Mouse (Mus musculus): Measurements from ENCODE around the gene Fam13c.

Fam13c gene

DNA sequence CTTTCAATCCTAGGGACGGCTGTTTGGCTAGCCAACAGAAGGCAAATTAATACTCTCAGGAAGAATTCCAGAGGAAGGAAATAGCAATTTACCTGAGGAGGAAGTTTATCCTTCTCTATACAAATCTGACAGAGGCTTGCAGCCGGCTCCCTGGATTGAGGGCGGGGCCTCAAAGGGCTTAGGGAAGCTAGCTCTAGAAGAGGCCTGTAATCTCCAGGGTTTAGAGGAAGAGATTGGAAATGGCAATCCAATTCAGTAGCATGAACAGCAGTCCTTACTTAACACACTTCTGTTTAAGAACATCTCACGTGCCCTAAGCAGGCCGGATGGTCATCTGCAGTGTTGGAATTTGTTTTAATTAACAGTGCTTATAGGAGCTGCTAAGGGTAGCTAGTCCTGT, 81.1 kb downstream of the Fam13c start:
- DNase-seq: peak in 1 of 2 experiments; percentile 6

DNA sequence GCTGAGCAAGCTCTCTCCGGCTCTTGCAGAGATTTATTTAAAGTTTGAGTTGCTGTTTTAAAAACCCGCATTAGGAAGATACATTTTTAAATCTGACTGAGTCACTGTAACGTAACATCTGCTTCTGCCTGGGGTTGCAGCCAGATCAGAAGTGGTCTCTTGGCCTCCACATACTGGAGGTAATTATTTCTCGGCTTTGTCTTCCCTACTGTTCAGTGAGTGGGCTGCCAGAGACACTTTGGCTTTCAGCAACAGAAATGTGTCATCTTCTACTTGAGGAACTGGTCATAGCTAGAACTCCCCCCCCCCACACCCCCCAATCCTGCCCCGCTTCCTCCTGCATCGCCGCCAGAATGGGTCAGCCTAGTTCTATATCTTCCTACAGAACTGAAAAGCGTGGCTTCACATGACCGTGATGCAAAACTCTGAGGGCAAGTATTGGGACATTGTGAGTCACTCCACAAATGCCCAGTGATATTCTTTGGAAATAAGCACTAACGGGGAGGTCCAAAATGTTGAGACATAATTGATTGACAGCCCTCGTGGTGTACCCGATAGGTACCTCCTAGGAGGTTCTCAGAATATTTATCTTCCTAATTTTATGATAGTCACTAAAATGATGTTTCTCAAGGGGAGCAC, 90.0 kb downstream of the Fam13c start:
- DNase-seq: peak in 1 of 2 experiments; percentile 15

DNA sequence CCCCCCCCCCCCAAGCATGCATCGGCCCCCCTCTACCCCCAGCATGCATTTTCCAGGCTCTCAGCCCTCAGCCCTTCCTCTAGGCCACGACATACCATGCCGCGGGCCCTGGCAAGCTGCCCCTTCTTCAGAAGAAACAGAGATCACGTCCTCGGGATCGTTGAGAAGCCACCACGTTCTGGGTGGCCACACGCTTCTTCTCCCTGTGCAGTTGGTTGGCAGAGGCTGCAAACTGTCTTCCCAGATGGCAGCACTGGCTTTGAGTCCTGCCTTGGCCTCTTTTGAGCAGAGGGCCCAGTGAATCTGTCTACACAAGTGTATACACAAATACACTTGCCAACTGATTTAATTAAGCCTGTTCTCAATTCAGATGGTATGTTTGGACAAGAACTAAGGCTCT, 92.0 kb downstream of the Fam13c start:
- DNase-seq: peak; percentile 70 to 79

DNA sequence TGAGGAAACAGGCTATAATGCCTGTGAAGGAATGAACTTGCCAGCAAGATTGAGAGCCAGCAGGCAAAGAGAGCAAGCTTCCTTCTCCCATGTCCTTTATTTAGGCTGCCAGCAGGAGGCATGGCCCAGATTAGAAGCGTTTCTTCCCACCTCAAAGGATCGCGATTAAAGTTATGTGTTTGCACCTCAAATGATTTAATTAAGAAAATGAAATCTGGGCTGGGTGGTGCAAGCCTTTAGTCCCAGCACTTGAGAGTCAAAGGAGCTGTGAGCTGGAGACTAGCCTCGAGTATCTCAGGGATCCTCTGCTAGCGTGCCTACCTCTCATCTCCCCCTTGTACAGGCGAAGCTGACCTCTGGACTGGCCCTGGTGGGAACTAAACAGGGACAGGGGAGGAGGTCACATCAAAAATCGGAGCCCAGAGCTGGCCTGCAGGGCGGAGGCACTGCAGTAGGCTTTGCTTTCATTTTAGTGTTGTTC, 93.1 kb downstream of the Fam13c start:
- peak; percentile 49 to 60 for DNase-seq

DNA sequence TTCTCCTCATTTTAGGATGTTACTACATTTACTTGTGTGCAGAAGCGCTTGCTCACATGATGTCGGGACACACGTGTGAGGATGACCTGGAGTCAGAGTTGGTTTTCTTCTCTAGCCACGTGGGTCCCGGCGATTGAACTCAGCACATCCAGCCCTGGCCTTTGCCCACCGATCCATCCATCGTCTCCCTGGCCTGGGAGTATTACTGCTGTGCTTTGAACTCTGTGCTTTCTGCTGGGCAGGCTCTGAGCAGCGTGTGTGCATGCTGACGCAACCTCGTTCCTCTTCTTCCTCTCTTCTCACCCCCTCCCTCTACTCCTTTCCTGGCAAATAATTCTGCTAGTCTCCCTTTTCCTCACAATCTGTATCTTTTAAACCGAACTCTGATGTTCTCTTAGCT, 93.7 kb downstream of the Fam13c start:
- DNase-seq: no peak

DNA sequence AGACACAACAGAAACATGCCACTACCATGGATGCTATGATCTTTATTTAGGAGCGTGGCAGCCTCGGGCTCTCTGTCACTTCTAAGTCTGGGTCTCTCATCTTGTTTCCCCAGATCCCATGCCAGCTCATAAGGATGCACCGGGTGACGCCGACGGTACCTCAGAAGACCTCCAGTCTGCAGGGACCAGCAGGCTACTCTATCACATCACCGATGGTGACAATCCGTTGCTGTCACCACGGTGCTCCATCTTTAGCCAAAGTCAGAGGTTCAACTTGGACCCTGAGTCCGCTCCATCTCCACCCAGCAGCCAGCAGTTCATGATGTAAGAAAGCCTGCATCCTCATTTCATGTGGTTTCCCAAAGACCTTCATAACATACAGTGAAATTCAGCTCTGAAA, 94.3 kb downstream of the Fam13c start:
- peak in 1 of 2 experiments; percentile 6 for DNase-seq

DNA sequence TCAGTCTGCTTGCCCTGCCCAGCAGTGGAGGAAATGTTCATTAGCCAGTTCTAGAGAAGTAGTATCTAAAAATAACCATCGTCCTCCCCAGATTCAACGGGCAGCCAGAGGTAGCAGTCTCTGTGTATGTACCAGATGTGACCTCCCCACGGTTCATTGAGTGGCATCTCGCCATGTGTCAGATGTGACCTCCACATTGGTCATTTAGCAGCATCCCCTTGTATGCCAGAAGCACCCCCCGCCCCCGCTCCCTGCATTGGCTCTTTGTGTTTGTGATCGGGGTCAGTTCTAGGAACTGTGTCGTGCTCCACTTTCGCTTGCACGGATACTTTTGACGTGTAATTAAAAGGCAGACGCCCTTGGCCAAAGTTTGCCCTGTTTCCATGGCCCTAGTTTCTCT, 95.1 kb downstream of the Fam13c start:
- DNase-seq: peak in 1 of 2 experiments; percentile 15

DNA sequence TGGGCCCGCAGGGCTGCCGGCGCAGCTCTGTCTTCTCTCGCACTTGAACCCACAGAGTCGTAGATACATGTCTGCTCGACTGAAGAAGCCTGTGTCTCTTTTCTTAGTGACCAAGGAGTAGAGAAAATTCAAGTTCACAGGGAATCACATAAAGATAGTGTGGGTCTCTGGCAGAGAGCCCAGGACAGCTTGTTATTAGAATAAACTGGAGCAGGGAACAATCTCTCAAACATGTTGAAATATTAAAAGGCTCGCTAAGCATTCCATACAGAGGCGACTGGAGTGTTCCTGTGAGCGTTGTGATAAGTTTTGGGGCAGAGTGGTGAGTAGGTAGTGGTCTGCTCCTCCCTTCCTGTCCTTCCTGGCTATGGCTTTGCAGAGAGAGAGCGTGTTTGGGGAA, 97.4 kb downstream of the Fam13c start:
- no peak for DNase-seq

DNA sequence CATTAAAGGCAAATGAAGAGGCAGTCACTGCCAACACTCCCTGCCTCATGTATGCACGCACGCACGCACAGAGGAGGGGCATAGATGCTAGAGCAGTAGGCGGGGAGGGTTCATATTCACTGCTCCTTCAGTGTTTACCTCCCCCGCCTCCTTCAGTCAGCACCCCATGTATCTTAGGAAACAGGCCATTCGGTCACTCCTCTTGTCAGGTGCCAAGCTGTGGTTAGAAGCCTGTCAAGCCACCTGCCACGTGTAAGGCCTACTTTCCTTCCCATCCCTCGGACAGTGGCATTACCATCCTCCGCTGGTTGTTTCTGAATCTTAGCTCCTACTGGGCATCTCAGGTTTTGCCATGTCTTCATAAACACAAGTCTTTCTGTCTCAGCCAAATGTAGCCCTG, 99.0 kb downstream of the Fam13c start:
- DNase-seq: no peak

DNA sequence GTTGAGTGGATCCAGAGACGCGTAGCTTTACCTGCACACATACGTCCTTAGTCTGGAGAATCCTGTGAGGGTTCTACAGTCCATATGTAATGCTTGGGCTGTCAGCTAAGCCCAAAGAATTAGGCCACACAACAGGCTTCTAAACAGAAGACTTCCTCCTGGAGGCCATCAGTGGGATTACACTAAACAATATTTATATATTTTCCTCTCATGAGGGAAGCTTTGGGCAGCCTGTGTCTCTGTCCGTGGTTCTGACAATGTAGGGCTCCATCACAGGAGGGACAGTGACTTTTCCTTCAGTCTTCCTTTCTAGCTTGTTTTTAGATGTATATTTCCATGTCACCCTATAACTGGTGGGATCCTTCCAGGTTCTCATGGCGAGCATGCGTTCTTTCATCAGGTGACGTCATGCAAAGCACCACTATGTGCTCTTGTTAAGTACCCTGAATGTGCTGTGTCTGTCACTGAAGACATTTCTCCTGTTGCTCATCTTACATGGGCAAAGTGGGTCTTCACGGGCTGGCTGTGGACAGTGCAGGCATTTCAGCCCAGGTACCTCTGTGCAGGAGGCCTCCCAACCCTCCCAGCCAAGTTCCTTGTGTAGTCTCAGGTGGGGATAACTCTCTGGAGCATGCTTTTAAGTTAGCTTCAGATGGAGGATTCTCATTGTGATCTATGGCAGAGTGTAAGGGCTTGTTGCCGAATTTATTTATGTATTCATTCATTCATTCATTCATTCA, 100.3 kb downstream of the Fam13c start:
- no peak for DNase-seq

DNA sequence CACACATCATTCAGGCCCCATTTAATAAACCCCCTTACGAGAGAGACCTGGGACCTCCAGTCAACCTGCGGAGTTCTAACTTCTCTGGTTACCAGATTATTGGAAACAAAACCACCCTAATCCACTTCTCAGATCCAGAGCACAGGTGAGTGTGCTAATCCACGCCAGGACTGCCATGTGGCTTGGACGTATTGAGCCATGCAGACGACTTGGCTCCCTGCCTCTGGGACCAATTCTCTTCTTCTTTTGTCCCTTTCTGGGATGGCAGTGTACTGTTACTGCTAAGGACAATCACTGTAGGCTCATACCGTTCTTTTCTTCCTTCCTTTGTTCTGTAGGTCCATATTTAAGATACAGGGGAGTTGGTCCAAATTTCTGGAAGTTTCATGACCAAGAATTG, 102.6 kb downstream of the Fam13c start:
- peak; percentile 36 to 68 for DNase-seq

DNA sequence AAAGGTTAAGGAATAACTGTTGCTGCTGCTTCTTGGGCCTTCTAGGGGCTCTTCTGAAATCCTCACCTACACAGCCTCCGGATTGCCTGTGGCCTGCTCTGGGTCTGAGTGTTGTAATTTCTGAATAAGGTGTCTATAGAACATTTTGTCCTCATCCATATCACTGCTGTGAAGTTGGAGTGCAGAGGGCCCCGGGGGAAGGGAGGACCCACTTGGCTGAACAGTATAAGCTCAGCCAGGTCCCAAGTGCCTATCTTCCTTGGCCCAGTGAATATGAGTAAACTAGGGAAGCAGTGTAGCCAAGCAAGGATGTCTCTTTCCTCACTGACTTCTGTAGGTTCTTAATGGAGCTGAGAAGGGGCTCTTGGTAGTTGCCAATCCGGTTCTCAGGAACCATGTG, 112.2 kb downstream of the Fam13c start:
- DNase-seq: no peak

DNA sequence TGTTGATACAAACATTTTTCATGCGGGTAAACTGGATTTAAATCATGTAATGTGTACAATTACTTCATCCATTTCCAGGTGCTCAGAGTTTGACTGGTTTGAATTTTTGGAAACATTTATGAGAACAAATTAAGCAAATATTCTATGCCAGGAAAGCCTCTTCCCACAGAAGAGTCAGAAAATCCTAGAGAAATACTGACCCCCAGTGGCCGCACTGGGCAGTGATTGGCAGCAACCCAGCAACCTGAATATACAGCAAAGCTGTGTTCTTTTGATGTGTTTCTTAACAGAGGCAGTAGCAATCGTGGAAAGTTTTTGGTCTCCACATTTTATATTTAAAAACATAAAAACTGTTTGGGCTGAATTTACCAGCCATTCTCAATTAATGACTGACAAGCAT, 123.4 kb downstream of the Fam13c start:
- DNase-seq: peak; percentile 81 to 88

DNA sequence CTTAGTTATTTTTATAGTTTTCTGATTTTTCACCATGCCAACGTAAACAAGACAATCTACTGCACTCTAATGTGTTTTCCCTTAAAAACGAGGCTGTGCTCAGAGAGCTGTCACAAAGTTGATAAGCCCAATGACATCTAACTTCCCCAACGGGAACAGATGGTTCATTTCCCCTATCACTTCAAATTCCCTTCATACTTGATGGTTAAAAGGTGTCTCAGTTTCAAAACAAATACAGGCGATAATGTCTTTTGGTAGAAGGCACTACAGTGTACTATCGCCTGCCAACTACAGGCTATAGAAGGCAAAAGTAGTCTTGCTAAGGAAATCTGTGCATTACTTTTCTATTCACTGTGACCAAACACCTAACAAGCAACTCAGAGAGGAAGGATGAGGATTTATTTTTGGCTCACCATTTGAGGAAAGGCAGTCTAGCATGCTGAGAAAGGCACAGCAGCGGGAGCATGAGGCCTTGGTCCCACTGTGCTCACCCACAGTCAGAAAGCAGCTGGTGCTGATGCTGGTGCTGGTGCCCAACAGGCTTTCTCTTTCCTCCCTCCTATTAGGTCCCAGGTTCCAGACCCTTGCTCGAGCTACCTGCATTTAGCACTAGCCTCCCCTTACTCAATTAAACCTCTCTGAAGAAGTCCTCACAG, 141.4 kb downstream of the Fam13c start:
- DNase-seq: peak; percentile 31 to 35

DNA sequence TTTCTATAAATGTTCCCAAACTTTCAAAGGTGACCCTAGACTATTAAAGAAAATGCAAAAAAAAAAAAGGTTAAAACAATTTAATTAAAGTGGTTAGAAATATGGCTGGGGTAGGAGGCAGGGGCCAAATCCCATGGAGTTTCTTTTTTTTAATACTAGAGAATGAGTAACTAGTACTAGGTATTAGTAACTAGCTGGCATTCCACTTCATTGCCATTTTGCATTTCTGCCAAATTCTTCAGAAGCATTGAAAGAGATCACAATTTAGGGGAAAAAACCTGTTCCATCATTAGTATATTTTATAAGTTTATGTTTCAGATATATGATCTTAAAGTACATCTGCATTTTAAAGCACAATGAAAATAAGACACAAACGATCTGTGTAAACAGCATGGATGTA, 143.9 kb downstream of the Fam13c start:
- DNase-seq: no peak

DNA sequence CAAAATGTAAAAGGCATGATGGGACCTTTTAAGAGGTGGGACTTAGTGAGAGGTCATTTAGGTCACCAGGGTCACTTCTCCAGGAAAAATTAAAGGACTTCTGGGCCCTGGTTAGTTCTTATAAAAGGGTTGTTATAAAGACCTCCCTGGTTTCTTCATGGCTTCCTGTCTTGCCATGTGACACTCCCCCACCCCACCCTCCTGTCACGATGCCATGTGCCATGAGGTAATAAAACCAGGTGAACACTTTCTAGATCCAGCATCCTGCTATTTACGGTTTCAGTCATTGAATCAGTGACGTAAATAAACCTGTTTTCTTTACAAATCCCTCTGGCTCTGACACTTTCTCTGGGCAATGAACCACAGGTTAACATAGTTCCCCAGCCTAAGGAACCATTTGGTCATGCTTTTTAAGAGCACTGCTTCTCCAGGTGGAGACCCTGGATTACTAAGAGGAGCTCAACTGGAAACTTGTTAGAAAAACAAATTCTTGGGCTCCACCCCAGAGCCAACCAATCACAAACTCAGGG, 146.7 kb downstream of the Fam13c start:
- DNase-seq: no peak

DNA sequence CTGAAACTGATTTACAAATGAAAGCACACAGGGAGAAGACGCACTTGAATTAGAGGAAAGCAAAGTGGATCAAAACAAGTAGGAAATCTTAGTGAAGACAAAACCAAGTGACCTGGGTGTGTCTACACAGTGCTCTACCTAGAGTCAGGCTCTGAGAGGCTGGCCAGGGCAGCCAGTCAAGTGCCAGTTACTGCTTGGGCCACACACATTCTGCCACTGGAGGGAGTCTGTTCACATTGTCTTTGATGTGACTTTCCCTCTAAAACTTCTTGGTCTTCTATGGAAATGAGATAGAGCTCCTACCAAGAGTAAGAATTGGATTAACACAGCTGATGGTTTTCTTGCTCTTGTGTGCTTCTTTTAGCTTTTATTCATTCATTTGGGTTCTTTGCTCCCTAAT, 153.7 kb downstream of the Fam13c start:
- DNase-seq: peak; percentile 34 to 61

DNA sequence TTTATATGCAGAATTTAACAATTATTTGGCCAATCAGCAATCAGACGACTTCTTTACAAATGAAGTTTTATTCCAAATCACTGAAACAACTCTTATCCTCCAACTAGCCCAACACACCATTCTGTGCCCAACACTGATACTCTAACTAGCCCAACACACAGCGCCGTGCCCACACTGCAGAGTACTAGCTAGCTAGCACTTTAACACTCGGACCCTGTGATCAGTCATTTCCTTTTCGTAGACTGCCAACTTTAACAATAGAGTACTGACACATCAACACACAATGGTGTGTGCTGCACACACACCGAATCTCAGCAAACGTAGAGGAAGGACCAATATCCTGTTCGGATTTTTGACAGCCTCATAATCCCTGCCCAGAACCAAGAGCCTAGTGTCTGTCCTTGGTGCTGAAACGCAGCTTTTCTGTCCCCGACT, 157.8 kb downstream of the Fam13c start:
- peak in 1 of 2 experiments; percentile 51 for DNase-seq

DNA sequence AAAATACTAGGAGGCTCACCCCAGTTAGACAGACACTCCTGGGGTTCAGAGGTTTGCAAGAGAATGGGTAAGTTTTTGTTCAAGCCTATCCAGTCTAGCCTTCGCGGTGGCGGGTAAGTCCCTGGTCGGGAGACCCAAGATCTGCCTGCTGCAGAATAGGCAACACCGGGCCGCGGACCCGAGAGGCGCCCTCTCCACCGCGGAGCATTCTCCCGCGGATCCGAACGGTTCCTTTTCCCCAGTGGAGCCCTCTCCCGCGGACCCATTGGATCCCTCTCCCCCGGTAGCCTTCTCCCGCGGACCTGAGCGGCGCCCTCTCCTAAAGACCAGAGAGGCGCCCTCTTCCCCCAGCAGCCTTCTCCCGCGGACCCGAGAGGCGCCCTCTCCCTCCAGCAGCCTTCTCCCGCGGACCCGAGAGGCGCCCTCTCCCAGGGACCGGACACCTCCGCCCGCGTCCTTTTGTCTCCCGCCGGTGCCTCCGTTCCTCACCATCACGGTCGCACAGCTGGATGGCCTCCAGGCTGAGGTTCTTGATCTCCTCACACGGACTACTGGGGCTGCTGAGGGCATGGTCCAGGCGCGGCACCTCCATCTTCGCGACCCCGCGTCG, 158.3 kb downstream of the Fam13c start:
- peak in 1 of 2 experiments; percentile 77 for DNase-seq

DNA sequence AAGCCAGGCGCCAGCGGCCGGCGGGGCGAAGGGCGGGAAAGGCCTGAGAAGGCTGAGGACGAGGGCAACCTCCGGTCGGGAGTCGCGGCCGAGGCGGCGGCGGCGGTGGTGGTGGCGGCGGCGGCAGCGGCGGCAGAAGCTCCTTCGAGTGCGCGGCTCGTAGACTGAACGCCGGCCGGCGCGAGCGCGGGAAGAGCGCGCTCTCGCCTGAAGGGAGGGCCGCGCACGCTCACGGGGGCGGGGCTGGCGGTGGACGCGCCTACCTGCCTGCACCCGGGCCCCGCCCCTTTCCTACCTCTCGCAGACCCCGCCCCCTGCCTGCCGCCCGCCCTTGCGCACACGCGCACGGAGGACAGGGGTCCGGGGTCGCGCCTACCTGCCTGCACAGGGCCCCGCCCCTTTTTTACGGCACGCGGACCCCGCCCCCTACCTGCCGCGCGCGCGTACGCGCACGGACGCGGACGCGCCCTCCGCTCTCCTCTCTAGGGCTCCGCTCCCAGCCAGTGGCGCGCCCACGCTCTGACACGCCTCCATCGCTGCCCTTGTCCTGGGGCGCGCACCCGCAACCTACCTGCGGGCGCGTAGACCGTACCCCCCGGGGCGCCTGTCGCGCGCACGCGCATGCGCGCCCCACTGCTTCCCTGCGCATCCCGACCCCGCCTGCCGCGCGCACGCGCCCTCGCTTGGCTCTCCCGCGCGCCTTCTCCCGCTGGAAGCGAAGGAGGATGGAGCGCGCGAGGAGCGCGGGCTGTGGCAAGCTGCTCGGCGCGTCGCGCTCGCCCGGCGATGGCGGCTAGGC, 159.0 kb downstream of the Fam13c start:
- peak; percentile 97 to 99 for DNase-seq

DNA sequence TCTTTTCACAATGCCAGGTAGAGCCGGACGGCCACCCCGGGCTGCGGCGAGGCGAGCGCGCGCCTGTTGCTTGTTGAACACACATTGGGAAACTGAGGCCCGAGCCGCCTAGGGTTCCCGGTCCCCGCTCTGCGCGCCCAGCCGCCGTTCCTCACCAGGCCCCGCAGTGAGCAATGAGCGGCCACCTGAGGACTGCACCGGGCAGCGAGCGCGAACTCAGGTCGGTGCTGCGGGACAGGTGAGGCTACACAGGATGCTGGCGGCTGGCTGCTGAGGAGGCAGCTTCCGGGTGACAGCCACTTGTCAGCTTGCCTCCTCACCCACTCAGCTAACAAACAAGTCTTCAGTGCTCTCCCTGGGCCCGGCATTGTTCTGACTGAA, 159.6 kb downstream of the Fam13c start:
- DNase-seq: no peak
